Mouse (Mus musculus) liver, postnatal 0 days (tissue): ENCODE data around the gene Dnajc10.

Experiments
- CTCF ChIP-seq: sonication (generic); IDR thresholded peaks from 2 replicates; pipeline ENCODE4 v1.5.1; 2016; ENCODE audit warnings: antibody characterized with exemption, low read depth
- EP300 ChIP-seq: IDR thresholded peaks from 2 replicates; pipeline ENCODE4 v1.6.1; 2016; ENCODE audit warnings: antibody characterized with exemption, low read depth, mild to moderate bottlenecking

GRCm38 (mm10) chr2:80310772-80311171, 4.5 kb upstream of the Dnajc10 start:
- TF ChIP-seq CTCF (no peak), EP300 (no peak)
